Mouse (Mus musculus): ENCODE data around the gene Il1rl2.

Gene Il1rl2

GRCm38 (mm10) chr1:40324955-40325702, 719 bp downstream of the Il1rl2 start:
- DNase-seq (ENCODE audit: low spot score), result no peak

- DNase-seq (ENCODE audit: low spot score), result no peak
Observed at GRCm38 (mm10) chr1:40325711-40326327, 1.4 kb downstream of the Il1rl2 start.

- no peak for DNase-seq (ENCODE audit: low spot score)
Observed at GRCm38 (mm10) chr1:40327604-40328003, 3.2 kb downstream of the Il1rl2 start.

- DNase-seq (ENCODE audit: low spot score), result no peak
Observed at GRCm38 (mm10) chr1:40329526-40329925, 5.1 kb downstream of the Il1rl2 start.

GRCm38 (mm10) chr1:40330181-40330580, 5.8 kb downstream of the Il1rl2 start:
- DNase-seq (ENCODE audit: low spot score), result no peak

- DNase-seq (ENCODE audit: low spot score), result no peak
Observed at GRCm38 (mm10) chr1:40339346-40339745, 14.9 kb downstream of the Il1rl2 start.

DNA sequence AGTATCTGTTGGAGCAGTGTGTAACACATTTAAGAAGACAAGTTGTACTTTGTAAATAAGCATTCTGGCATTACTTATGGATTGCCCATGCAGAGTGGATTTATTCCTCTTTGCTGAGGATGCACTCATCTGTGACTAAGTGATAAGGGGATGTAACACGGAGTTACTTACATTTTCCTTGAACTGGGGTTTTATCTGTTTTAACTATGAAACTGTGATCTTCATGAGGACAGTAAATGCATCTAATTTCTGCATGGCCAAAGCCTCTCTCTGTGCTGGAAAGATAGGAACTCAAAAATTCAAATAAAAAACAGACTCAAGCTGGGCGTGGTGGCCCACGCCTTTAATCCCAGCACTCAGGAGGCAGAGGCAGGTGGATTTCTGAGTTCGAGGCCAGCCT, 15.7 kb downstream of the Il1rl2 start:
- no peak for DNase-seq (ENCODE audit: low spot score)

GRCm38 (mm10) chr1:40352158-40352903, 27.9 kb downstream of the Il1rl2 start:
- no peak for DNase-seq (ENCODE audit: low spot score)

- no peak for DNase-seq (ENCODE audit: low spot score)
Observed at GRCm38 (mm10) chr1:40352904-40353286, 28.5 kb downstream of the Il1rl2 start.

DNA sequence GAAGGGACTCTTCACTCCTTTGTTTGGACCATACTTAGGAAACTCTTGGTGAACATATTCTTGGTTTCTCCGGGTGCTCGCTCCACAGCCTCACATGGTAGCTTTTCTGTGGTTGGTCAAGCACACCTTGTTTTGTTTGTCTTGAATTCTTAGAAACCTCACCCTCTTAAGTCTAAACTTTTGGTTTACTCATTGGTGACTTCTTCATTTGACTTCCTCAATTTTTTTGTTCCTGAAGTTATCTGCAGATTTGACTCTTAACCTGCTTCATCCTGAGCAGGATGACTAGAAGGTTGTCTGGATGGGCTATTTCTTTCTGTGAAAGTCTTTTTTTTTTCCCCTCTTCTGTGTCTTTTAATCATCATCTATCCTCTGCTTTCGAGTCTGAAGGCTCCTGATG, 30.3 kb downstream of the Il1rl2 start:
- DNase-seq (ENCODE audit: low spot score), result no peak

GRCm38 (mm10) chr1:40355431-40355843, 31.0 kb downstream of the Il1rl2 start:
- no peak for DNase-seq (ENCODE audit: low spot score)

- DNase-seq (ENCODE audit: low spot score), result no peak
Observed at GRCm38 (mm10) chr1:40355904-40356521, 31.6 kb downstream of the Il1rl2 start.

GRCm38 (mm10) chr1:40357921-40358320, 33.5 kb downstream of the Il1rl2 start:
- no peak for DNase-seq (ENCODE audit: low spot score)

GRCm38 (mm10) chr1:40358351-40358750, 33.9 kb downstream of the Il1rl2 start:
- no peak for DNase-seq (ENCODE audit: low spot score)

DNA sequence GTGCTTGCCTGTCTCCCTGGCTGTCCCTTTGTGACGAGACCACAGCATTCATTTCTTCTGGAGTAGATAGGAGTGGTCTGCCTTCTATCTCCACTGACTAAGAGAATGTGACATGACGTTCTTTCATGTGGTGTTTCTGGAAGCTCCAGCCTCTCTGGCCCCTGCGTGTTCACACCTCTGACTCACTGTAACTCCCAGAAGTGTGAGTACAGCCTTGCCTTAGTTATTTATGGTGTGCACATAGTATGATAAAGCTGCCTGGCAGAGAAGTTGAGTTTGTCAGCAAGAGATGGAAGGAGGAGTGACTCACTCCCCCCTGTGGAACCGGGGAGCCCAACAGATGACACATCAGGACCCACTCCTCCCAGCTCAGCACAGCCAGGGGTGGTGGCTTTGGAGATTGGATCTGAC, 34.4 kb downstream of the Il1rl2 start:
- DNase-seq (ENCODE audit: low spot score), result no peak

DNA sequence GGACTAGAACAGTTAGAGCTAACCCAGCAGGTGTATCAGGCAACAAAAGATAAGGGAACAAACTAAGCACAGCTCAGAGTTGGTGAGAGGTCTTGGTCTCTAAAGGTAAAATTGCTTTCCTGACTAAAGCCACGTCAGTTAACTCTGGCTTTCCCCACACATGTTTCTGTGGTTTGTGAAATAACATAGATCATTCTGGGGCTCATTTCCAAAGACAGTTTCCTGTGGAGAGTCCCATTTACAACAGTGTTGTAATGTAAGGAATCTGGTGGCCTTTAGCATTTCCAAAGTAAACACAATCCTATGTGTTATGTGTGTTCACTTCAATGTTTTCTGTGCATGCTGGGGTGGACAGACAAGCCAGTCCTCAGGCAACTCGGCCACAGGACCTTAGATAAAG, 35.3 kb downstream of the Il1rl2 start:
- no peak for DNase-seq (ENCODE audit: low spot score)

- DNase-seq (ENCODE audit: low spot score), result no peak
Observed at GRCm38 (mm10) chr1:40360969-40361368, 36.6 kb downstream of the Il1rl2 start.

- DNase-seq (ENCODE audit: low spot score), result no peak
Observed at GRCm38 (mm10) chr1:40361596-40361995, 37.2 kb downstream of the Il1rl2 start.

DNA sequence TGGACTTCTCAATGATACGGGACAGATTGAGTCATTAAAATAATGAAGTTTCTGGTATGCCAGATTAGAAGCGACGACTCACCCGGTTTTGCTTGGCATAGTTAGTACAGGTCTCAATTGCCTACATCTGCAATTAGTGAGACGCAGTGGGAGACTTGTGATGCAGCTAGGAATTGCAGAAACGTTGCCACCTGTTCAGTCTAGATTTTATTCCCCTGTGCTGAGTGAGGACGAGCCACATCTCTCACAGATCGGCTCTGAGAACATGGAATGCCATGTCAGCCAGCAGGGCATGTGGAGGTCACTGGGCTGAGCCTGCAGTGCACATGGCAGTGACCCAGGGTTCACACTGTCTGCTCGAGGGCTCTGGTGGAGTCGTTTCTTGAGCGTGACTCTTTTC, 38.4 kb downstream of the Il1rl2 start:
- no peak for DNase-seq (ENCODE audit: low spot score)

GRCm38 (mm10) chr1:40372951-40373350, 48.5 kb downstream of the Il1rl2 start:
- DNase-seq (ENCODE audit: low spot score), result no peak

DNA sequence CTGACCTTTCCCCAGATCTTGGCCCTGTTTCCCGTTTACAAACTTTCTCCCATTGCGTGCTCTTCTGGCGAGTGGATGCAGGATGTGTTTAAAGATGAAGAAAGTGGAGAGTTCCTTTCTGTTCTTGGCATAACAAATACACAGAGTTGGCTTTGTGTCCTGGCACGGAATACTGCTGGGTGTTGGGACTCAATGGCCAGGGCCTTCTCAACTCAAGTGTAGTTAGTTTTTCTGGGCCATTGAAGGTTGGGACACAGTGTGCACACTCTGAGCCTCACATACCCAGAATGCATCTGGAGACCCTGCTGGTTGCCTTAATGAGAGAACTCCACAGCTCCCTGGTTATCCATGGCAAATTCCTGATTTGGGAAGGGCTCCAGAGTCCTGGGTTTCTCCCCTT, 50.7 kb downstream of the Il1rl2 start:
- no peak for DNase-seq (ENCODE audit: low spot score)

DNA sequence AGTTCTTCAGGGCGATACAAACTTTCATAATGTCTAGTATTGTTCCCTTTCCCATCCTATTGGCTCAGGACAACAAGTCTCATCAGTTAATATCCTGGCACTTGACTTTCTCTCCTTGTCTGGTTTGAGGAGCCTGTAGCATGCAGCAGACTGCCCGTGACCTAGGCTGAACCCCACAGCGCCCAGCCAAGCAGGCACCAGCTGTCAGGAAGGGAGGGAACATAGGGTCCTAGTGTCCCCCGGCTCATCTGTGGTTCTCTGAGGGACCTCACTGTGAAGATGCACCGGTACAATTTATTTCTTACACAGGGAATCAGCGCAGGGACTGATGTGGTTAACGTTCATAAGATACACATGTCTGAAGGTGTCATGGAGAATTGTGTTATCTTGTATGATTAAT, 52.3 kb downstream of the Il1rl2 start:
- DNase-seq (ENCODE audit: low spot score), result no peak

- peak; percentile 81 for DNase-seq (ENCODE audit: low spot score)
Observed at GRCm38 (mm10) chr1:40378794-40379193, 54.4 kb downstream of the Il1rl2 start.
